Mouse (Mus musculus): Measurements from ENCODE around the gene Unc13c.

- no peak for TF ChIP-seq CTCF (IDR thresholded peaks at IDR 0.05; ENCODE audit: extremely low read depth, insufficient read length, insufficient replicate concordance, low read depth, low read length)
- TF ChIP-seq POLR2A (IDR thresholded peaks at IDR 0.05; ENCODE audit: low read depth, low read length): no peak
These were observed 330.6 kb downstream of the Unc13c start for GRCm38 (mm10) chr9:73638119-73638518.

All from small intestine, adult 2 months (tissue).